Mouse (Mus musculus) layer of hippocampus, adult 11-12 months (tissue): ENCODE results near the gene Rhag.

ENCODE experiments used
- DNase-seq: peaks from one replicate; pipeline ENCODE4 v3.0.0; 2022; ENCODE audit warnings: low spot score

Rhag gene

GRCm38 (mm10) chr17:40810934-40811333 lies at the start of gene Rhag:
TSS of gene Rhag (plus strand) at chr17:40811126.
- DNase-seq: no peak

- DNase-seq: no peak
These were observed 47.3 kb upstream of the Rhag start for GRCm38 (mm10) chr17:40763662-40764061.

- no peak for DNase-seq
These were observed 43.8 kb upstream of the Rhag start for GRCm38 (mm10) chr17:40767120-40767519.

GRCm38 (mm10) chr17:40789877-40790276 lies 21.0 kb upstream of the Rhag start:
- no peak for DNase-seq

GRCm38 (mm10) chr17:40793921-40794854 lies 16.7 kb upstream of the Rhag start:
- no peak for DNase-seq

- no peak for DNase-seq
These were observed 8.1 kb upstream of the Rhag start for GRCm38 (mm10) chr17:40802707-40803340.

GRCm38 (mm10) chr17:40806550-40806949 lies 4.4 kb upstream of the Rhag start:
- no peak for DNase-seq

- no peak for DNase-seq
These were observed 3.9 kb upstream of the Rhag start, which contains the start of gene Crisp2 for GRCm38 (mm10) chr17:40806953-40807572. TSS of gene Crisp2 (minus strand) at chr17:40807003.

GRCm38 (mm10) chr17:40808071-40808470 lies 2.9 kb upstream of the Rhag start:
- DNase-seq: no peak

GRCm38 (mm10) chr17:40811560-40811959 lies 634 bp downstream of the Rhag start:
- no peak for DNase-seq

DNA sequence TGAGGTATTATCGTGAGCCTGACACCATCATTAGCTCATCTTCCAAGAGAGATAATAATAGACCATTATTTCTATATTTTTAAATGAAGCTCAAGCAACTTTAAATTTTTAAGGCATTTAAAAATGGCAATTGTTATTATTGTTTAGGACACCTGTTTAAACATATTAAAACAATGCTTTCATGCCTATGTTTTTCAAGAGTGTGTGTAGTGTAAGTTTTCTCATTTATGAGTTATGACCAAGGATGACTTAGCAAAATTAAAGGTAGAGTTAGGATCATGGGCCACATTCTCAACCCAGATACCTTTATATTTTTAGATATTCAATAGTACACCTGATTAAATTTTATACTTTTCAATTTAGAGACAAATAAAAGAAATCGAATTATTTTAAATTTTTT lies 1.3 kb downstream of the Rhag start:
- no peak for DNase-seq

GRCm38 (mm10) chr17:40817340-40817943 lies 6.5 kb downstream of the Rhag start:
- no peak for DNase-seq

DNA sequence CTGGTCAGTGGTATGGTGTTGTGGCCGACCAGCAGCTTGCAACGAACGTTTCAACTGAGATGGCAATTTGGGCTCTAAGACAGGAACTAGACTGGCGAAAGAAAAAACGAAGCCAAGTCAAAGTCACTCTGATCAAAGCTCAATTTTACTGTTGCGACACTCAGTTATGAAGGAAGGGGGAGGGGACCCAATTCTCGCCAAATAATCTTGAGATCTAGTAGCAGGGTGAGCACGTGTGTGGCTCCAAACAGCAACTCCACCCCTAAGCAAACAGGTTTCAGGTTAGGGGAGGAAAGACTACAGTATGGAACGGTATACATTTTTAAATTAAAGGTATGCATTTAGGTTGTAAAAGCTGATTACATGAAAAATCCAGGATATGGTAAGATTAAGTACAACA lies 10.6 kb downstream of the Rhag start:
- no peak for DNase-seq

DNA sequence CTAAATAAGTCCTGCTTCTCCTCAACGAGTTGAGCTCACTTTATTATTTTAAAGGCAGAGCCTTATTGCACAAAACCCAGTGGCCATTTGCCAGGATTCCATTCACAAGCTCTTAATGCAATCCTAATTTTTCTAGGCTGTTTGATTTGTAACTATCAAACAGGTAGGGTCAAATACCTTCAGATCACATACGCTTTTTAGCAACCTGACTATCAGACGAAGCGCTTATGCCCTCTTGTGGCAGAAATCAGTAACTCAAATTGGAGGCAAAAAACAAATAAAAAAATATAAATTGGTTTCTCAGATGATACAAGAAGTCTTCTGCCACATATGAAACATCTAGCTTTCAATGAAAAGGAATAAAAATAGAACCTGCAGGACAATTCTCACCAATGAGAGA lies 12.9 kb downstream of the Rhag start:
- no peak for DNase-seq

DNA sequence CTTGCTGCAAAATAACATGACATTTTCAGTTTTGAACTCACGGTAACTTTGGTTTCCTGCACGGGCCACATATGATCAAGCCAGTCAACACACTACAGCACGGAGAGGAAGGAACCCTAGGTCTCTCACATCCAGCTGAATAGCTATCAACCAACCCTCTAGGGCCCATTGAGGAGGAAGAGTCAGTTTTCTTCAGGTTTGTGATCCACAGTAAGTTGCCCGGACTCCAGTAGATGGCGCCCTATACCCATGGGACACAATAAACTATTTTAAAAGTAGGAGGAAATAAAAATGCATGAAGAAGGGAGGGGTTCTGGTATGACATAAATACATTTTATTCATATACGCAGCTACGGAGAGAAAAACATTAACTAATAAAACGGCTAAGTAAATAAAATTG lies 13.6 kb downstream of the Rhag start:
- DNase-seq: no peak

GRCm38 (mm10) chr17:40831870-40832269 lies 20.9 kb downstream of the Rhag start:
- DNase-seq: no peak

GRCm38 (mm10) chr17:40837308-40837707 lies 26.4 kb downstream of the Rhag start:
- DNase-seq: no peak

DNA sequence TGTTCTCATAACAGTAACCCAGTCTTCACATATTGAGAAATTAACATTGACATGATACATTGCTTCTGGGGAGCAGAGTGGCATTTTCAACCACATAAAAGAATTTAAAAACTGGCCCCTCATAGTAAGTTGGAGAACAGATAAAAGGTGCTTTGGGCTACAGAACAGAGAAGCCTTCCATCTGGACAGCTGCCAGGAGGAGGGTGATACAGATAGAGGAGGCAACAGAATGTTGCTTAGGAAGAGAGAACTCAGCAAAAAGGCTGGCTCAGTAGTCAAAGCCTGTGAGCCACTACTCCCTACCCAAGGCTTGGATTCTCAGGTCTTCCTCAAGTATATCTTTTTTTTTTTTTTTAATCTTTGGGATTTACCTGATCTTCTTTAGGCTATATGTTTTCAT lies 44.1 kb downstream of the Rhag start:
- DNase-seq: no peak

DNA sequence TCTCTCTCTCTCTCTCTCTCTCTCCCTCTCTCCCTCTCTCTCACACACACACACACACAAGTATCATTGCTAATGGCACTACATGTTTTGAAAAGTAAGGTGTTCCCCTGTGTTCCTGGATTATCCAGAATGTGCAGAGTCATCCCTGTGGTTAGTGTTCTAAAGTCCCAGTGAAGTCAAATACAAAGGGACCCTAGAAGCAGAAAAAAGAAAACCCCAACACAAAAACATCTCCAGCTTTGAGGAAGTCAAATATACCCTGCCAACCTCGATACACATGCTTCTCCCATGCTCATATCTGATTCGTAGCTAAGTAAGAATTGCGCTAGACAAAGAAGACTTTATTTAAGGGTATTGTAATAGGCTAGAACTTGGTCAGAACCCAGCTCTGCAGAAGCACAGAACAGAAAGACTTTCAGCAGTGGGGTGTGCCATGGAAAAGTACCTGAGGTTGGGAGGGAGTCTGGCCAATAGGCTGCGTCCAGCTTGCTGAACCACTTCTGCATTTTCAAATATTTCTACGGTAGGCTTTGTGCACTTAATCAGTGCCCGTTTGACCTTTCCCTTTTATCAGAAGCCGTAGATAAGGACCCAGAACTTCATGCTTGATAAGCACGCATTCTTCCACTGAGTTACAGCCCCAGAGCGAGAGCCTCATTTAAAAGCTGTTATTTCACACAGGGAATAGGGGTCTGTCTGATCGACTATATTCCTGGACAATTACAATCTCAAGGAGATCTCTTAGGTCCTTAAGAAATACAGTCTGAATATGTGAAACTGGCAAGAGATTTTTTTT lies 58.2 kb downstream of the Rhag start:
- no peak for DNase-seq

DNA sequence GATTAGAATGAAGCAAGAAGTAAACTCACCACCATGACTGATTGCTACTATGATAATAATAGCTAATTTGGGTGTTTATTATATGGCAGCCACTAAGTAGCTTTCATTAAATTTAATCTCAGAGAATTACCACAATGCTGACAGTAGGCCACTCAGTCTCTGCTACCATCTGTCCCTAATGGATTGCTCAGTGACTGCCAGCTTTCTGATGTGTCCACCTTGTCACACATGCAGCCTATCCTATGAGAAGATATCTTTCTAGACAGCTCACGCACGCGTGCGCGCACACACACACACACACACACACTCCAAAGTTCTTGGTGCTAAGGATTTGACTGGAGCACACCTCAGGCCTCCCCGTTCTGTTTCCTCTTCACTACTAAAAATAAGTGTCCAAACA lies 61.7 kb downstream of the Rhag start:
- no peak for DNase-seq

DNA sequence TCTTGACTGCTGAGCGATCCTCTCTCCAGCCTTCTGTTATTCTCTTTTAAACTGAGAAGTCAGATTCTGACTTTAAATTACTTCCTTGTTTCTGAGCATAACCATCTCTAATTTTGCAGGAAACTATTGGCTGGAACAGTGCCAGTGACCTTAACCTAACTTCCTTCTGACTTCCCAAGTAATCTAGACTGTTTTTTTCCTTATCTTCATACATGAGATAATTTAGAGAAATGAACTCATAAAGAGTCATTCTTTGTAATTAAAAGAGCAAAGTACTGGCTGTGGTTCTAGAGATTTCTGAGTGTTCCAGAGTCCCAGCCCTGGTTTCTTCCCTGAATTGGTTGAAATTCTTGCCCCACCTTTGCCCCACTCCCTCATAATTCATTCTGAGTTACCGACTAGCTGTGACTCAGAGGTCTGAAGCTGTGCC lies 62.7 kb downstream of the Rhag start:
- DNase-seq: no peak

DNA sequence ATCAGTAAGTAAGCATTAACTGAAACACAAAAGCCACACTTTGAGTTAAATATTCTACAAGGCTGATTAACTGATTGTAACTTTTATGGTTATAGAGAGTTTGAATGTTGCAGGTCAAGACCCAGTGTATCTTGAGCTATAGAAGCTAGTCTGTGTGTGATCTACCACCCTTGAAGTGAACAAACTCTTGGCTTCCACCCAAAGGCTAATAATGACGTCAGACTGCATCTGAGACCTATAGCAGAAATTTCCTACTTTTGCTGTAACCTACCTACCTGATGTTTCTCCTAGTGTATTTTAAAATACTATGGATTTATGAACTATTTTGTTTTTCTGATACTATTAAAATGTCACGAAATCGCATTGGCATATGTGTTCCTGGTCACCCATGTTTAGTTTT lies 63.8 kb downstream of the Rhag start:
- no peak for DNase-seq
